Mouse (Mus musculus): Measurements from ENCODE around the gene Mypn.
A peak's percentile ranks its signal among the peaks of the same experiment; 100 is the strongest.

The Mypn gene

DNA sequence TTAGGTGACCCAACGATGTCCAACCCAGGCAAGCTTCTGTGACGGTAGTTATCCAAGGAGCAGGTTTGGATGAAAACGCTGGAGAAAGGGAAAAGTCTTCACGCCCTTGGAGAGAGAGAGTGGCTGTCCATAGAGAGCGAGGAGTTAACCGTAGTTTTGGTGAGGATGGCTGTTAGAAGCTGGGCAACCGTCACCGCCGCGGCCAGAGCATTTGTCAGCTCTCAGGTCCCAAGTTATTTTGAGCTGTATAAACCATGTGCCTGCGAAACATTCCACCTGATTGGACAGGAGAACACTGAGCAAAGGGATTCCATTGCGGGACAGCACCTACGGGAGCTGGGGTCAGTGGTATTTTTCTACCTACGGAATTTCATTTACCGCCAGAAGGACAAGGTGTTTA lies at the start of gene Mypn:
Mypn (minus strand) TSS at position 225 of the 400 bp plus-strand sequence.
- DNase-seq (ENCODE audit: low read depth, low spot score) = no peak

DNA sequence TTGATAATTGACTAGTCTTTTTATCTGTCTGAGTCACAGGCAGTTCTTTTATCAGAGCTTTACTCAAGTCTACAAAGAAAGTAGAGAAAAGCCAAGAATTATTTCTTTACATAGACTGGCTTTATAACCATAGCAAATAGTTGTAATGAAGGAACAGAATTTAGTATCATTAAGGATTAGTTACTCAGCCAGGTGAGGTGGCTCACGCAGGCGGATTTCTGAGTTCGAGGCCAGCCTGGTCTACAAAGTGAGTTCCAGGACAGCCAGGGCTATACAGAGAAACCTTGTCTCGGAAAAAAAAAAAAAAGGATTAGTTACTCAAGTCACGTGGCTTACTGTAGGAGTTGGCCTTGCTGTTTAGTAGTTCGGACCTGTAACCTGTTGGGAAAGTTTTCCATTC lies 44.7 kb upstream of the Mypn start:
- DNase-seq (ENCODE audit: low read depth, low spot score) = no peak

DNA sequence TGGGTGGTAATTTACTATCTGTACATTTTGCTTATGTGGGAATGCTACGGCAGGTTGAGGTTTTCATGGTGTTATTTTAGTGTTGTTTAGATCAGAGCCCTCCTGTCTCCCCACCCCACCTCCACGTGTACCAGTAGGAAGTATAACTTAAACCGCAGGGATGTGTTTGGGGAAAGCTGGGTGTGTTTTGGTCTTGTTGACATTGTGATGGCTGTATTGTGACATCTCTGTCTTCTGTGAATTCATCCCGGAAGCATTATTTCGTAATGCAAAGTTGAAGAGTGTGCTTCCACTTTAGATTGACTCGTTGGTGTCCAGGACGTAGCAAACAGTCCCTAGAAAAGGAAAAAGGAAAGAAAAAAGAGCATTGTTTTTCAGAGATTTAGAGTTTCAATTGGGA lies 43.7 kb upstream of the Mypn start:
- no peak for DNase-seq (ENCODE audit: low read depth, low spot score)

GRCm38 (mm10) chr10:63245846-63246245 lies 42.1 kb upstream of the Mypn start:
- no peak for DNase-seq (ENCODE audit: low read depth, low spot score)

GRCm38 (mm10) chr10:63244746-63245145 lies 41.0 kb upstream of the Mypn start:
- DNase-seq (ENCODE audit: low read depth, low spot score) = peak; percentile 91

DNA sequence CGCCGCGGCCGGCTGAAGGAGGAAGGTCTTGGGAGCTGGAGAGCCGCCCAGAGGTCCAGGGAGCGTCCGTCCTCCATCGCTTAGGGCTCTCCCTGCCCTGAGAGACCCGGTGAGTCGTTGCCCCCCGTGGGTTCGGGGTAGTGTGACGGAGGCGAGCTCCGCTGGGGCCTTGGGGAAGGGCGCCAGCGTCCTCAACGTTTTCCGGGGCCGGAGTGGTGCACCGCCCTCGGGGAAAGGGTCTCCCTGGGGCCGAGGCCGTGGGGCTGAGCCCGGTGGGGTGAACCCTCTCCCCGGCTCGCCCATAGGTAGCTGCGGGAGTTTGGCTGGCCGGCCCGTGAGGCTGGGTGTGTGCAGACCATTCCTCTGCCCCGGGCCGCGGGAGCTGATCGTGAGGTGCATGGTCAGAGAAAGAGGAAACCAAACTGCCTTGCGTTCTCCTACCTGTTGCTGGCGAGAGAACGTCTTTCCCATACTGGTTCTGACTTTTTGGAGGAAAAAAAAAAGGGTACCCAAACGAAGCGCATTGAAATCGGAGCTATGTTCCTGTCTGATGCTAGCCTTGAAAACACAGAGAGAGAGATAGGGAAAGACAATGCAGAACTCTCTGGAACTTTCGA lies 40.4 kb upstream of the Mypn start:
- peak; percentile 47 for DNase-seq (ENCODE audit: low read depth, low spot score)

DNA sequence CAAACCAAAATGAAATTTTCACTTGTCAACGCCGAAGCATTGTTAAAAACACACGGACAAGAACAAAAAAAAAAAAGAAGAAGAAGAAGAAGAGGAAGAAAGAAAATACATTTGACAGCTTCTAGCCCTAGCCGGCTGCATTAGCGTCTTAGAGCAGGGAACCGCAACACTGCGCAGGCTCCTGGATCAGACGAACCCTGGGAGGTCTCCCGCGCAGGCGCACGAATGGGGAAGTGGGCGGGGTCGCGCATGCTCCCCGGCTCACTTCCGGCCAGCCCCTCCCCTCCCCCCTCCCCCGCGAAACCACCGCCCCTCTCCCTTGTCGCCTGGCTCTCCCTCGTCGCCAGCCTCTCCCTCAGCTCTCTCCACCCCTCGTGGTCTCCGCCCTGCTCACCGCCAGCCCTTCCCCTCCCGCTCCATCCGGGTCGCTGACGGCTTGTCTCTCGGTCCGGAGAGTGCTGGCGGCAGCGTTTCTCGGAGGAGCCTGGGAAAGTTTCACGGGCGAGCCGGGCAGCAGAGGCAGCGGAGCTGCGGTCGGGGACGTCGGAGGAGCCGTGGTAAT lies 39.8 kb upstream of the Mypn start, which contains the start of gene Herc4:
Herc4 (plus strand) TSS at position 318 of the 562 bp plus-strand sequence.
- peak; percentile 96 for DNase-seq (ENCODE audit: low read depth, low spot score)

DNA sequence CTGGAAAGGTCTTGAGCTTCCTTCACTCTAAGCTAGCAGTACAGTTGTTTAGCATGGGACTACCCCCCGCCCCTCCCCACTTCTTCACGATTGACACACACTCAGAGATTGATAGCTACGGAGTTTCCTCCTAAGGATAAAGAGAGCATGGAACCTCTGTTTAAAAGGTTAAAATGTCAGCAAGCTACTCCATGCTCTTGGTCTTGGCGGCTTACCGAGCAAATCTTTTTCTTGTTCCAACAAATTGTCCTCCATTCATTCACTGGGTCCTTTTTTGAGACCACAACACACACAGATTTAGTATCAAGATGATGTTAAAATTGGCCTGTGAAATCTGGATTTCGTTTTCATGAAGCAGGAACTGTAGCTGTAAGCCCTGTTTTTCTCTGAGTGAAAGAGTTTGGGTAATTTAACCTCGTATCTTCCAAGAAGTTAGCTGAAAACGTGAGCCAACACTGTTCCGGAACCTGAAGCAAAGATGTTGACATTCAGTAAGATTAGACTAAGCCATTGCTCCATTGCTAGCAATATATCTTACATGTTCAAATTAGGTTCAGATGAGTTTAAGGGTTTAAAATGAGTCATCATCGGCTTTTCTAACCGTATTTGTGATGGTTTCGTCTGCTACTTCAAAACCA lies 39.2 kb upstream of the Mypn start:
- DNase-seq (ENCODE audit: low read depth, low spot score) = no peak

- DNase-seq (ENCODE audit: low read depth, low spot score) = no peak
Measured at GRCm38 (mm10) chr10:63240868-63241271, 37.1 kb upstream of the Mypn start.

DNA sequence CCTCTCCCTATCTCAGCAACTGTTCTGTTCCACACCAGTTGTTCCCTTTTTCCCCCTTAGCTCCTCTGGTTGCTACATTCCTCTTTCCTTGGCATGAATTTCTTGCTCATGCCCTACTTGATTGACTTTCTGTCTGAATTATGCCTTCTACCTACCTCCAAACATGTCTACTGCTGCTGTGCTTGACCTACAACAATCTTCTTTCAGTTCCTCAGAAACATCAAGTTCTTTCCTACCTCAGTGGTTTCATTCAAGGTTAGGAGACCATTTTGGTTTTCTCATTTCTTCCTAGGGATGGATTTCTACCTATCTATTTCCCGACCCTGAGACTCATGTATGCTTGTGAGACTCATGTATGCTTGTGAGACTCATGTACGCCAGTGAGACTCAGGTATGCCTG lies 36.1 kb upstream of the Mypn start:
- no peak for DNase-seq (ENCODE audit: low read depth, low spot score)

DNA sequence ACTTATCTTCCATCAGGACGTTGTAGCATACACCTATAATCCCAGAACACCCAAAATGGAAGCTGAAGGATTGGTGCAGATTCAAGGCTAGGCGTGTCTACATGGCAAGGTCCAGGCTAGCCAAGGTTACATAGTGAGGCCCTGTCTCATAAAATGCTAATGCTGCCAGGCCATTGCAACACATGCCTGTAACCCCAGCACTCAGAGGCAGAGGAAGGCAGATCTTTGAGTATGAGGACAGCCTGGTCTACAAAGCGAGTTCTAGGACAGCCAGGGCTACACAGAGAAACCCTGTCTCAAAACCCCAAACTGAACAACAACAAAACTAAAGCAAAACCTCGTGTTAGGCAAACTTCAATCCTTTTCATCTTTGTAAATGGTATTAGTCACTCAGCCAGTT lies 34.3 kb upstream of the Mypn start:
- DNase-seq (ENCODE audit: low read depth, low spot score) = peak; percentile 30

DNA sequence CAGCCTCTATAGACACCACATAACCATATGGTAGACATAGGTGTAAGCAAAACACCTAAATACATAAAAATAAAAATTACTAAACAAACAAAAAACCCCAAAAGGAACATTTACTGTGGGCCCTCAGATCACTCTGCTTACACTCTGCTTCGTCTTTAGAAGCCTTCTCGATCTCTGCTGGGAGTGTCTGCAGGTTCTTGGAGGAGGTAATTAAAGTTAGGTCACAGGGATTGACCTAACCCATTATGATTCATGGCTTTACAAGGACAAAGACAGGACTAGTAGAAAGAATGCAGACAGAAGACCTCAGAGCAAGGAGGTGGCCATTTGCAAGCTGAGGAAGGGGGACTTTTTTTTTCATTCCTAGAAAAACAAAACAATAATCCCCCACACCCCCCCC lies 33.5 kb upstream of the Mypn start:
- DNase-seq (ENCODE audit: low read depth, low spot score) = peak; percentile 92

GRCm38 (mm10) chr10:63236663-63237062 lies 32.9 kb upstream of the Mypn start:
- peak; percentile 90 for DNase-seq (ENCODE audit: low read depth, low spot score)

GRCm38 (mm10) chr10:63235889-63236288 lies 32.1 kb upstream of the Mypn start:
- DNase-seq (ENCODE audit: low read depth, low spot score) = peak; percentile 85

GRCm38 (mm10) chr10:63234133-63234532 lies 30.4 kb upstream of the Mypn start:
- DNase-seq (ENCODE audit: low read depth, low spot score) = no peak

DNA sequence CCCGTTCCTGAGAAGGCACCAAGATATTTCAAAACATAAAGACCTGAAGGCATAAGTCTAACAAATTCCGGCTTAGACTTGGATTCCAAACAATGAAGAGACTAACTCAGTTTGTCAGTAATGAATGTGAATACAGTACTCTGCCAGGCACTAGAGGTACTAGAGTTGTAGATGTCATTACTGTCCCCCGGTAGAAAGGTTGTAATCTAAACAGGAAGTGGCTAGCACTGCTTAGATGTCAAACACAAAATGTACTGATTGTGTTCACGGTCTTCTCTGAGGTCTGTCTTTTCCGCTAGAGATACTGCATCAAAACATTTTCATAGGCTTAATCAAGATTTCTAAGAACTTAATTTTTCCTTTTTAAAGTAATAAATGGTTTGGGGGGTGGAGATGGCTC lies 27.9 kb upstream of the Mypn start:
- DNase-seq (ENCODE audit: low read depth, low spot score) = no peak

GRCm38 (mm10) chr10:63230854-63231253 lies 27.1 kb upstream of the Mypn start:
- DNase-seq (ENCODE audit: low read depth, low spot score) = no peak

GRCm38 (mm10) chr10:63230266-63230665 lies 26.5 kb upstream of the Mypn start:
- DNase-seq (ENCODE audit: low read depth, low spot score) = no peak

GRCm38 (mm10) chr10:63224341-63224740 lies 20.6 kb upstream of the Mypn start:
- no peak for DNase-seq (ENCODE audit: low read depth, low spot score)

DNA sequence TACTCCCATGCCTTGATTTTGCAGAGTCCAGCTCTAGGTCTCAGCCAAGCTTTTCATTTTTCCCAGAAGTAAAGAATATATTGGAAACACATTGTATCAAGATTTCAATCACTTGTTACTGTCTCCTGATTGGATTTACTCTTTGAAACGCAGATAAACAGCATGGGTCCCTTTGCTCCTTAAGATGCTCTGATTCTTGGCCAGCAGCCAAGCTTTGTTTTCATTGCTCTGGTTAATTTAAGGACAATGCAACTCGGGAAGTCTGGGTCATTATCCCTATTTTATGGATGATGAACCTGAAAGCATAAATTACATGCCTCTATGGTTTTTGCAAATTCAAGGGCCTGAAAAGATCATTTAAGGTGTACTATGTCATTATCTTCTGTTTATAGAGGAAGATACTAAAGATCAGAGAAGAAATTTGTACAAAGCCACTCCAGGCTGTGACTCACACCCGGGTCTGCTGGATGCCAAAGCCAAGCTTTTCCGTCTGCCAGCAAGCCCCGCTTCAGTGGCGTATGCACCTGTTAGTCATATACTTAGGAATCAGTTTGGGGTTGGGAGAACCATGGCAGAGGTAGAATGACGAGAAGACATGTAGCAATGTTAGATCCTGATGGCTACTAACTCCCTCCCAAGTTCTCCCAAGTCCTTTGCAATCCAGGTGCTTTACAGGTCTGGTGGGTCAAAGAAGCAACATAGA lies 17.5 kb upstream of the Mypn start:
- DNase-seq (ENCODE audit: low read depth, low spot score) = peak; percentile 14

DNA sequence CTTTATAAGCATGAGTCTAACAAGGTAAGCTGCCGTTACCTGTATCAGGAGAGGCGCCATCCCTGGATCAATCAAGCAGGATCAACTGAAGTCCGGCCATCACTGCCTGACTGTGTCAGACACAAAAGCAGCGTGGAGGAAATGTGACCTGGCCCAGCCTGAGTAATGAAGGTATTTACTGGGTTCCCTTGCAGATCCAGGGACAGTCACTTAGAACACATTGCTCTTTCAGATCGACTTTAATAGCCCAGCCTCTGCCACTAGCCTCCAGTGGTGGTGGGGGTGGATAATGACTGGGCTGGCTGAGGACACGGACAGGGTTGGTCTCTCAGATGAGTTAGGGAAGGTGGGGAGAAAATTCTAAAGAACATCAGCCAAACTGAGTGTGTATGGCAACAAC lies 5.1 kb upstream of the Mypn start:
- DNase-seq (ENCODE audit: low read depth, low spot score) = no peak

DNA sequence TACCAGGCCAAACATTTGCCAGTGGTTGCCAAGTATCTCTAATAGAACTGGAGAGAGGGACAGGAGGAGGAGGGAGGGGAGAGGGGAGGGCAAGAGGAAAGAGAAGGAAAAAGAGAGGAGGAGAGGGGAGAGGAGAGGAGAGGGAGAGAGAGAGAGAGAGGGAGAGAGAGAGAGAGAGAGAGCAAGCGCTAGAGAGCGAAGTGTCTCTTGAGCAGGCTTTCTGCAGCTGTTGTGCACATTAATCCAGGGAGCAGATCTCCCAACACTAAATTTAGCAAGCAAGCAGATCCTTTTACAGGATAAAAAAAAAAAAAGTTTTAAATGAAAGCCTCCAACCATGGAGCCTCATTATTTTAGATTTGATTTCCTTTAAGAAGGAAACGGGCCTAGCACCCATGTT lies 750 bp downstream of the Mypn start:
- no peak for DNase-seq (ENCODE audit: low read depth, low spot score)

- peak; percentile 67 for DNase-seq (ENCODE audit: low read depth, low spot score)
Measured at GRCm38 (mm10) chr10:63201534-63201933, 2.2 kb downstream of the Mypn start.

Data from R1 (cell line).